Mouse (Mus musculus): Measurements from ENCODE around the gene Olfr1258. TPM values are rescaled to one million over a fixed set of nuclear protein-coding genes. Genes with fewer than 3 reads are reported as not detected.
"Not testable (repeated sequence)": the region's sequence is repeated elsewhere in the genome, so short reads cannot be mapped to it uniquely, and the experiment has no call there.

Olfr1258 gene
- 0.01 TPM for polyA plus RNA-seq (2012; fragmentation: generic; extraction: Trizol)
- long read RNA-seq, experiment 1, result 0 reads
- long read RNA-seq, experiment 2, result 0 reads

GRCm38 (mm10) chr2:89927009-89927408 is at the start of gene Olfr1258:
TSS of gene Olfr1258 (plus strand) at chr2:89927309.
- Histone ChIP-seq H3K27me3 (ENCODE audit: control insufficient read depth, insufficient read depth, insufficient read length) (no peaks in the 10 kb centered on the region), H3K4me3 (ENCODE audit: insufficient read depth, poor library complexity, severe bottlenecking) (no peak within 1 kb of the TSS), H3K79me2 (ENCODE audit: control insufficient read depth, insufficient read depth) (no peaks in the 10 kb centered on the region), H3K79me3 (ENCODE audit: low read depth) (no peaks in the 10 kb centered on the region), H3K36me3 (ENCODE audit: control insufficient read depth, insufficient read depth) (no peaks in the 10 kb centered on the region), H3ac (ENCODE audit: control insufficient read depth, insufficient read length, low read depth) (no peak within 1 kb of the TSS)
- TF ChIP-seq MAX (IDR thresholded peaks at IDR 0.05), result no peak
- no peak for TF ChIP-seq CEBPB (IDR thresholded peaks at IDR 0.05; ENCODE audit: low read depth)
- no peak for TF ChIP-seq MYOD1 (IDR thresholded peaks at IDR 0.05; ENCODE audit: control insufficient read depth, insufficient read length, low read depth)
- no peak for TF ChIP-seq FOSL1 (IDR thresholded peaks at IDR 0.05; ENCODE audit: insufficient read depth, low read length, poor library complexity, severe bottlenecking)
- TF ChIP-seq USF1 (IDR thresholded peaks at IDR 0.05; ENCODE audit: low read depth), result no peak
- TF ChIP-seq CTCF (IDR thresholded peaks at IDR 0.05; ENCODE audit: control insufficient read depth, insufficient read depth, insufficient read length), result no peak
- no peak for TF ChIP-seq MYOG (IDR thresholded peaks at IDR 0.05; ENCODE audit: control insufficient read depth, extremely low read depth, insufficient read length)

DNA sequence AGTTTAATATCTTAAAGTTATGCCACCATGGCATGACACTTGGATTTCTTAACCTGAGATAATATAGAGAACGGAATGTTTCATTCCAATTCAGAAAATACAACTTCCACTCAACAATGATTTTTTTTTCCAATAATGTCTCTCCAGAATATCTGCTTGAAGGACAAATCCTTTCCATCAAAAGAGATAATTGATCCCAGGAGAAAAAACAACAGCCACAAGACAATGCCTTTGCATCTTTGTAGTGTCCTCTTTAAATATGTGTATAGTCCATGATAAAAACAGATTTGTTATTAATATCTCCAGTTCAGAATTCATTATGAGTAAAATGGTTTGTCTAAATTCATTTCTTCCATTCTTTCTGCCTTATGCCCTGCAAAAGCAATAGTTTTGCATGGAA is 49.0 kb upstream of the Olfr1258 start, which contains the start of gene Olfr1257:
Gene Olfr1257, plus strand, starts transcription at position 301 of the 400 bp plus-strand sequence.
- Histone ChIP-seq H3ac (ENCODE audit: control insufficient read depth, insufficient read length, low read depth) (no peak within 1 kb of the TSS), H3K4me3 (ENCODE audit: insufficient read depth, poor library complexity, severe bottlenecking) (no peak within 1 kb of the TSS), H3K27me3 (ENCODE audit: control insufficient read depth, insufficient read depth, insufficient read length) (no peaks in the 10 kb centered on the region), H3K36me3 (ENCODE audit: control insufficient read depth, insufficient read depth) (no peaks in the 10 kb centered on the region), H3K79me2 (ENCODE audit: control insufficient read depth, insufficient read depth) (no peaks in the 10 kb centered on the region), H3K79me3 (ENCODE audit: low read depth) (no peaks in the 10 kb centered on the region)
- TF ChIP-seq CTCF (IDR thresholded peaks at IDR 0.05; ENCODE audit: control insufficient read depth, insufficient read depth, insufficient read length) (no peak), USF1 (IDR thresholded peaks at IDR 0.05; ENCODE audit: low read depth) (no peak), MAX (IDR thresholded peaks at IDR 0.05) (no peak), MYOG (IDR thresholded peaks at IDR 0.05; ENCODE audit: control insufficient read depth, extremely low read depth, insufficient read length) (no peak), MYOD1 (IDR thresholded peaks at IDR 0.05; ENCODE audit: control insufficient read depth, insufficient read length, low read depth) (no peak), CEBPB (IDR thresholded peaks at IDR 0.05; ENCODE audit: low read depth) (no peak), FOSL1 (IDR thresholded peaks at IDR 0.05; ENCODE audit: insufficient read depth, low read length, poor library complexity, severe bottlenecking) (no peak)

DNA sequence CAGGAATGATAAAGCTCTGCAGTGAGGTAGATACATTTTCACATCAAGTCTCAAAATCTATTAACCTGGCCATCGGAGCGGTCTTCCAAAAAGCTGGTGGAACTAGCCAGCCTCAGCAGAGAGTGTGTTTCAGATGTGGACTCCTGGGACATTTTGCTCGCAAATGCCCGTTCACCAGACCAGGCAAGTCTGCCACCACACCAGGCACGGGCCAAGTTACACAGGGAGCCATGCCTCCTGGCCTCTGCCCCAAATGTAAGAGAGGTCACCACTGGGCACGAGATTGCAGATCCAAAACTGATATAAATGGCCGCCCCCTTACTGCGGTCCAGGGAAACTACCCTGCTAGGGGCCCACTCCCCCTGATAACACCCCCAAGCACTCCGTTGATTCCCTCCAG is 14.5 kb upstream of the Olfr1258 start:
- H3K4me3 ChIP-seq (ENCODE audit: insufficient read depth, poor library complexity, severe bottlenecking); H3K27me3 ChIP-seq (ENCODE audit: control insufficient read depth, insufficient read depth, insufficient read length); H3K79me2 ChIP-seq (ENCODE audit: control insufficient read depth, insufficient read depth); H3K79me3 ChIP-seq (ENCODE audit: low read depth); H3ac ChIP-seq (ENCODE audit: control insufficient read depth, insufficient read length, low read depth); H3K36me3 ChIP-seq (ENCODE audit: control insufficient read depth, insufficient read depth): not testable (repeated sequence)

GRCm38 (mm10) chr2:89948564-89948963 is 21.5 kb downstream of the Olfr1258 start, which contains the start of gene Olfr1259:
TSS of gene Olfr1259 (minus strand) at chr2:89948664.
- H3K27me3 ChIP-seq (ENCODE audit: control insufficient read depth, insufficient read depth, insufficient read length), result no peaks in the 10 kb centered on the region
- TF ChIP-seq USF1 (IDR thresholded peaks at IDR 0.05; ENCODE audit: low read depth) (no peak), MAX (IDR thresholded peaks at IDR 0.05) (no peak), MYOD1 (IDR thresholded peaks at IDR 0.05; ENCODE audit: control insufficient read depth, insufficient read length, low read depth) (no peak), CTCF (IDR thresholded peaks at IDR 0.05; ENCODE audit: control insufficient read depth, insufficient read depth, insufficient read length) (no peak), MYOG (IDR thresholded peaks at IDR 0.05; ENCODE audit: control insufficient read depth, extremely low read depth, insufficient read length) (no peak), FOSL1 (IDR thresholded peaks at IDR 0.05; ENCODE audit: insufficient read depth, low read length, poor library complexity, severe bottlenecking) (no peak), CEBPB (IDR thresholded peaks at IDR 0.05; ENCODE audit: low read depth) (no peak)
- no peaks in the 10 kb centered on the region for H3K79me2 ChIP-seq (ENCODE audit: control insufficient read depth, insufficient read depth)
- no peak within 1 kb of the TSS for H3ac ChIP-seq (ENCODE audit: control insufficient read depth, insufficient read length, low read depth)
- no peaks in the 10 kb centered on the region for H3K36me3 ChIP-seq (ENCODE audit: control insufficient read depth, insufficient read depth)
- no peak within 1 kb of the TSS for H3K4me3 ChIP-seq (ENCODE audit: insufficient read depth, poor library complexity, severe bottlenecking)
- no peaks in the 10 kb centered on the region for H3K79me3 ChIP-seq (ENCODE audit: low read depth)

DNA sequence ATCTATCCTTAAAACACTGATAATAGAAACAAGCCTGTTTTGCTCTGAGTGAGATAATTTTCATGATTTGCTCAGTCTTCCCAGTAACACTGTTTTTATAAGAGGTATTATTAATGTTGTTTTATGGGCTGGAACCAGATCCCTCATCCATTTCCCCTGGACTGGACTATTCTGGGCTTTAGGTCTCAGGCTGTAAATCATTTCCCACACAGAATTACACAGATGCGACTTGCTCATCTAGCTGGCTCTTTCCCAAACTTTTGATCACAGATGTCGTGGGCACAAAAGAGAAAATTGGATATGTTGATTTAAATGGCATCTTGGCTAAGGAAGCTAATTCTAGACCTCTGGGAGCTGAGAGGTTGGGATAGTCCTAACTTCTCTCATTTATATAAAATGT is 47.1 kb downstream of the Olfr1258 start, which contains the start of gene Olfr1260:
Gene Olfr1260, plus strand, starts transcription at position 157 of the 400 bp plus-strand sequence.
- no peaks in the 10 kb centered on the region for H3K36me3 ChIP-seq (ENCODE audit: control insufficient read depth, insufficient read depth)
- no peaks in the 10 kb centered on the region for H3K27me3 ChIP-seq (ENCODE audit: control insufficient read depth, insufficient read depth, insufficient read length)
- H3K79me2 ChIP-seq (ENCODE audit: control insufficient read depth, insufficient read depth), result no peaks in the 10 kb centered on the region
- no peaks in the 10 kb centered on the region for H3K79me3 ChIP-seq (ENCODE audit: low read depth)
- H3K4me3 ChIP-seq (ENCODE audit: insufficient read depth, poor library complexity, severe bottlenecking), result no peak within 1 kb of the TSS
- H3ac ChIP-seq (ENCODE audit: control insufficient read depth, insufficient read length, low read depth), result no peak within 1 kb of the TSS
- no peak for TF ChIP-seq MAX (IDR thresholded peaks at IDR 0.05)
- TF ChIP-seq MYOD1 (IDR thresholded peaks at IDR 0.05; ENCODE audit: control insufficient read depth, insufficient read length, low read depth), result no peak
- TF ChIP-seq CEBPB (IDR thresholded peaks at IDR 0.05; ENCODE audit: low read depth), result no peak
- no peak for TF ChIP-seq CTCF (IDR thresholded peaks at IDR 0.05; ENCODE audit: control insufficient read depth, insufficient read depth, insufficient read length)
- TF ChIP-seq FOSL1 (IDR thresholded peaks at IDR 0.05; ENCODE audit: insufficient read depth, low read length, poor library complexity, severe bottlenecking), result no peak
- no peak for TF ChIP-seq USF1 (IDR thresholded peaks at IDR 0.05; ENCODE audit: low read depth)
- no peak for TF ChIP-seq MYOG (IDR thresholded peaks at IDR 0.05; ENCODE audit: control insufficient read depth, extremely low read depth, insufficient read length)

- Histone ChIP-seq H3K36me3 (ENCODE audit: control insufficient read depth, insufficient read depth) (no peaks in the 10 kb centered on the region), H3K27me3 (ENCODE audit: control insufficient read depth, insufficient read depth, insufficient read length) (no peaks in the 10 kb centered on the region), H3ac (ENCODE audit: control insufficient read depth, insufficient read length, low read depth) (no peak overlapping the region), H3K79me2 (ENCODE audit: control insufficient read depth, insufficient read depth) (no peaks in the 10 kb centered on the region), H3K79me3 (ENCODE audit: low read depth) (no peaks in the 10 kb centered on the region), H3K4me3 (ENCODE audit: insufficient read depth, poor library complexity, severe bottlenecking) (no peak overlapping the region)
- no peak for TF ChIP-seq MYOG (IDR thresholded peaks at IDR 0.05; ENCODE audit: control insufficient read depth, extremely low read depth, insufficient read length)
- no peak for TF ChIP-seq MYOD1 (IDR thresholded peaks at IDR 0.05; ENCODE audit: control insufficient read depth, insufficient read length, low read depth)
- no peak for TF ChIP-seq FOSL1 (IDR thresholded peaks at IDR 0.05; ENCODE audit: insufficient read depth, low read length, poor library complexity, severe bottlenecking)
- no peak for TF ChIP-seq CTCF (IDR thresholded peaks at IDR 0.05; ENCODE audit: control insufficient read depth, insufficient read depth, insufficient read length)
- TF ChIP-seq MAX (IDR thresholded peaks at IDR 0.05), result no peak
- TF ChIP-seq USF1 (IDR thresholded peaks at IDR 0.05; ENCODE audit: low read depth), result no peak
- no peak for TF ChIP-seq CEBPB (IDR thresholded peaks at IDR 0.05; ENCODE audit: low read depth)
Measured at GRCm38 (mm10) chr2:89977709-89978108, 50.6 kb downstream of the Olfr1258 start.

Other genes starting within 250 kb of the Olfr1258 start
- gene Olfr1252, start 202.3 kb upstream of the Olfr1258 start, polyA plus RNA-seq (2012; fragmentation: generic; extraction: Trizol), result not detected
- gene Olfr1253, start 170.2 kb upstream of the Olfr1258 start, polyA plus RNA-seq (2012; fragmentation: generic; extraction: Trizol), result not detected
- gene Olfr1254, start 133.7 kb upstream of the Olfr1258 start, polyA plus RNA-seq (2012; fragmentation: generic; extraction: Trizol), result not detected
- gene Olfr1255, start 115.3 kb upstream of the Olfr1258 start, polyA plus RNA-seq (2012; fragmentation: generic; extraction: Trizol), result not detected
- not detected for gene Olfr1256, start 85.8 kb upstream of the Olfr1258 start, polyA plus RNA-seq (2012; fragmentation: generic; extraction: Trizol)
- not detected for gene Olfr48, start 79.1 kb upstream of the Olfr1258 start, polyA plus RNA-seq (2012; fragmentation: generic; extraction: Trizol)
- not detected for gene Olfr1257, start 48.9 kb upstream of the Olfr1258 start, polyA plus RNA-seq (2012; fragmentation: generic; extraction: Trizol)
- gene Olfr1259, start 21.4 kb downstream of the Olfr1258 start, polyA plus RNA-seq (2012; fragmentation: generic; extraction: Trizol), result 0.12 TPM
- gene Olfr1260, start 47.0 kb downstream of the Olfr1258 start, polyA plus RNA-seq (2012; fragmentation: generic; extraction: Trizol), result not detected
- gene Olfr1261, start 63.9 kb downstream of the Olfr1258 start, polyA plus RNA-seq (2012; fragmentation: generic; extraction: Trizol), result not detected
- not detected for gene Olfr1262, start 72.8 kb downstream of the Olfr1258 start, polyA plus RNA-seq (2012; fragmentation: generic; extraction: Trizol)
- gene Olfr1263, start 84.8 kb downstream of the Olfr1258 start, polyA plus RNA-seq (2012; fragmentation: generic; extraction: Trizol), result not detected
- gene Olfr1264, start 98.3 kb downstream of the Olfr1258 start, polyA plus RNA-seq (2012; fragmentation: generic; extraction: Trizol), result not detected
- not detected for gene Olfr1265, start 108.0 kb downstream of the Olfr1258 start, polyA plus RNA-seq (2012; fragmentation: generic; extraction: Trizol)
- not detected for gene Olfr140, start 136.3 kb downstream of the Olfr1258 start, polyA plus RNA-seq (2012; fragmentation: generic; extraction: Trizol)
- gene Olfr1269, start 194.1 kb downstream of the Olfr1258 start, polyA plus RNA-seq (2012; fragmentation: generic; extraction: Trizol), result not detected
- not detected for gene Olfr32, start 215.0 kb downstream of the Olfr1258 start, polyA plus RNA-seq (2012; fragmentation: generic; extraction: Trizol)
- gene Olfr1270, start 225.8 kb downstream of the Olfr1258 start, polyA plus RNA-seq (2012; fragmentation: generic; extraction: Trizol), result not detected